Mouse (Mus musculus): Measurements from ENCODE around the gene Tha1. TPM values are rescaled to one million over a fixed set of nuclear protein-coding genes. Genes with fewer than 3 reads are reported as not detected.

The Tha1 gene
- polyA plus RNA-seq, 1 experiment, result 4.7 TPM

DNA sequence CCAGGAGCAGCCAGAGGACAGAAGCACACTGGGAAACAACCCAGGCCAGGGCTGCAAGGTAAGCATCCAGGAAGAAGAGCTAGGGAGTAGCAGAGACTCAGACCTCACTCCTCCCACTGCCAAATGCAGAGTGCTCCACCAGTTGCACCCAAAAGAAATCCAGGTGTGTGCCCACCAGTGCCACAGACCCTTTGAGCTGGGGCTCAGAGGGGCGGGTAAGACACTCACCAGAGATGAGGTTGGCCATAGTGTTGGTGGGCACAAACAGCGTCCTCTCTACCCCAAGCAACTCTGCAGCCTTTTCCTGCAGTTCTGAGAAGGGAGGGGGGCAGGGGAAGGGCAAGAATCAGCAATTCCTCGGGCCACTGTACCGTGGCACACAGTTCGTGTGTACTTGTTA is 1.9 kb downstream of the Tha1 start:
- Histone ChIP-seq H3K4me1 (ENCODE audit: control insufficient read depth, insufficient read depth, insufficient read length, low read length) (no peaks in the 10 kb centered on the region), H3K27ac (replicated peaks; ENCODE audit: low read depth, low read length) (no peak overlapping the region), H3K4me3 (ENCODE audit: insufficient read depth, low read depth, low read length) (no peak overlapping the region)

DNA sequence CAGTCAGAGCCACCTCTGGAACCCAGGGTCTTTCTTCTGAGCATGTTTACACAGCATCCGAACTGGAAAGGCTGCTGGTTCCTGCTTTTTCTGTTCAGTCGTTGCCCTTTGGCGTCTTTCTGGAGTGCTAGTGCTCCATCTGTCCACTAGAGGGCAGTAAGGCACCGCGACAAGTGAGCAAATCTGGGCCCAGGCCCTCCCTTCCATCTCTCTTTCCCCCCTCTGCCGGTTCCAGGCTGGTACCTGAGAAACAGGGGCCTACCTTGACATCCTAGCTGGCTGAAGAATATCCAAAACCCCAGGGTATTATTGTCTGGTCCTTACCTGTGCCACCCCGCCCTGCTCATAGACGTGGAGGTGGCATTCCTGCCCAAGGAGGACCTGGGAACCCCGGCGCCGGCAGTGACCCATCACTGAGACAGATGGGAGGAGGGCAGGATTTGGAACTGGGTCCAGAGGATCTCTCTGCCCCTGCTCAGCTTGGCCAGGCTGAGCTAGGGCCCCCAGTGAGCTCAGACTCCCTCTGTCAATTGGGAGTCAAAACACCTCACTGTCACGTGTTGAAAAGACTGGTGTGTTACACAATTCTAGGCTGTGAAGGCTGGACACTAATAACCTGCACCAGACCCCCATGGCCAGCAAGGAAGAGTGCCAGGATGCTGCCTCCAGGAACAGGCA is 2.5 kb downstream of the Tha1 start:
- Histone ChIP-seq H3K4me1 (ENCODE audit: control insufficient read depth, insufficient read depth, insufficient read length, low read length) (no peaks in the 10 kb centered on the region), H3K27ac (replicated peaks; ENCODE audit: low read depth, low read length) (no peak overlapping the region), H3K4me3 (ENCODE audit: insufficient read depth, low read depth, low read length) (no peak overlapping the region)

DNA sequence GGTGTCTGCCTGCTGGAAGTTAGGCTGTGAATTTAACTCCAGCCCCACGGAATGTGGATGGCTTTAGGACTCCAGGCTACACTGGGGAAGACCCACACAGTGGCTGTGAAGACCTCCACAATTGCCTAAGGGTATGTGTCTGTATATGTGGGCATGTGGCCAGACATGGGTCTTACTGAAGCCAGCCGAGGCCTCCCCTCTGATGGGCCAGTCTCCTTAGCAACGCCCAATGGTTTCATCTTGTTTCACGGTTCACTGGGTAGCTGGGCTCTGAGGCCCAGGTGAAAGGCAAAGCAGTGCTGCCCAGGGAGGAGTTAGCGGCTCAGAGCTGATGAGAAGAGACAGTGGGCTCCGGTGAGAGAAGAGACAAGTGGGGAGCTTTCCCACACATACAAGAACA is 7.3 kb downstream of the Tha1 start:
- no peak overlapping the region for H3K4me3 ChIP-seq (ENCODE audit: insufficient read depth, low read depth, low read length)
- H3K4me1 ChIP-seq (ENCODE audit: control insufficient read depth, insufficient read depth, insufficient read length, low read length), result no peaks in the 10 kb centered on the region
- H3K27ac ChIP-seq (replicated peaks; ENCODE audit: low read depth, low read length), result no peak overlapping the region

DNA sequence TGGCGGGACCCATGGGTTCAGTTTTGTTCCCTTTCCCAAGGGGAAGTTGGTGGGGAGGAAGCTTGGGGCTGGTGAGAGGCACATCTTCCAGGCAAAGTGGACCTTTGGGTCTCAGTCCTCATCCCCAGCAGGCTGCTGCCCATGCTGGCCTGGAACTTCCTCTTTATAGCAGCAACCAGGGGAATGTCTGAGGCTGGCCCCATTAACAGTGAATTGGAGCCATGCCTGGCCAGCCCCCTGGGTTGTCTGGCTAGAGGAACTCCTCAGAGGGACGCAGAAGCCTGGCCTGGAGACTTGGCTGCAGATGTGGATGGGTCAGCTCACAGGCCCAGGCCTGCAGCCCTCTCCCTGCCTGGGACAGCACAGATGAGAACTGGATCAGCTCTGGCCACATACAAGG is 8.5 kb downstream of the Tha1 start:
- no peak overlapping the region for H3K4me3 ChIP-seq (ENCODE audit: insufficient read depth, low read depth, low read length)
- H3K4me1 ChIP-seq (ENCODE audit: control insufficient read depth, insufficient read depth, insufficient read length, low read length), result no peaks in the 10 kb centered on the region
- H3K27ac ChIP-seq (replicated peaks; ENCODE audit: low read depth, low read length), result no peak overlapping the region

DNA sequence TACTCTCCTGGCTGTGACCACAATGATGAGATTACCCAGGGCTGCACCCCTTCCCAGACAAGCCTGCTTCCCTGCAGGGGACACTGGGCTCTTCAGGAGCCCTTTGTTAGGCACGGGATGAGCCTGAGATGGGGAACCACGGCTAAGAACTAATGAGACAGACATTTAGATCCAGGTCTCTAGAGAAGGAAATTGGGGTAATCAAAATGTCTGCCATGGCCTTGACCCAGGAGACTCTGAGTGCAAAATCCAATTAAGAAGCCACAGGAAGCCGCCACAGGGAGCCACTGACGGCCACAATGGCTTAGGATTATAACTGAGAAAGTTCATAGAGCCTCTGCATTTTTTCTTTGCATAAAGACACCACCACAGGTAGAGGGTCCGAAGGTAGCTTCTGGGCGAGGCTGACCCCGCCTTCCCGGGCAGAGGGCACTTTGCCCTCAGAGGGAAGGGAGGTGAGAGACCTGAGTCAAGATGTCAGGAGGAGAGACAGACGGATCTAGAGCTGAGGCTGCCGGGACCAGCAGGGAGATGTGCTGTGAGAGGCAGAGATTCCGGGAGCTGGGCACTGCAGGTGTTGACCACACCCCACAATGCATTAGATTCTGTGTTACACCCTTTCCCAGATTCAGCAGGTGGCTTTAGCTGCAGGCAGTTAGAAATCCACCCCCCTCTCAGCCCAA is 10.0 kb downstream of the Tha1 start:
- no peak overlapping the region for H3K4me3 ChIP-seq (ENCODE audit: insufficient read depth, low read depth, low read length)
- H3K4me1 ChIP-seq (ENCODE audit: control insufficient read depth, insufficient read depth, insufficient read length, low read length), result no peaks in the 10 kb centered on the region
- H3K27ac ChIP-seq (replicated peaks; ENCODE audit: low read depth, low read length), result no peak overlapping the region

DNA sequence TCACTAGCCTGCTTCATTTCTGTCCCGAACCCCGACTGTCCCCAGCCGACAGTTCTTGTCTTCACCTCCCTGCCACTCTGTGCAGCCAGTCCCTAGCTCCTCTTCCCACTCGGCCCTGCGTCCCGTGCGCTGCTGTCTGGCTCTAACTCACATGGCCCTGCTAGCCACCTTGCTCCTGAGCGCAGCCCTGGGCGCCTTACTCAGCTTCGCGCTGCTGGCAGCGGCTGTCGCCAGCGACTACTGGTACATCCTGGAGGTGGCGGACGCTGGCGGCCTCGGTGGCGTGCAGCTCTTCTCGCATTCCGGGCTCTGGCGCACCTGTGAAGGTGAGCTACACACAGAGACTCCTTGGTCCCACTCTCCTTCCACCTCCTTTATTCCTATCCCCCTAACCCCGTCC is 12.7 kb downstream of the Tha1 start, which contains the start of gene Tmem235:
Gene Tmem235 (plus strand): TSS at position 152 of the 400 bp plus-strand sequence.
- Histone ChIP-seq H3K27ac (replicated peaks; ENCODE audit: low read depth, low read length) (no peak within 1 kb of the TSS), H3K4me3 (ENCODE audit: insufficient read depth, low read depth, low read length) (no peak within 1 kb of the TSS)

DNA sequence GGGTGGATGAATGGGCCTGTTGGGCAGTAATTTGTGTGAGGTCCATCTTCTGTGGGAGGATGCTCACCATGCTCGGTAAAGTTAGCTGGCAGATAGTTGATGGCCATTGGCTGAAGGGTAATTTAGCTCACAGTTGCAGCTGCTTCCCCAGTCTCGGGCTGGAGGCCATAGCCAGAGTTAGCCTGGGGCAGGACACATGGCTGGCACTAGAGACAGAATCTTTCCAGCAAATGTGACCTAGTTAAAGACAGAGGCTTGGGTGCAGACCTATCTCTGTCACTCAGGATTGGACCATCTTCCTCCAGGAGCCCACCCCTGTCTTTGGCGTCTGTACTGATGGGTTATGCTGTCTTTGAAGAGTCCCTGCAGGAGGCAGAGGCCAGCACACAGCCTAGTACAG is 14.9 kb downstream of the Tha1 start:
- Histone ChIP-seq H3K4me1 (ENCODE audit: control insufficient read depth, insufficient read depth, insufficient read length, low read length) (no peaks in the 10 kb centered on the region), H3K4me3 (ENCODE audit: insufficient read depth, low read depth, low read length) (no peak overlapping the region), H3K27ac (replicated peaks; ENCODE audit: low read depth, low read length) (no peak overlapping the region)

More for the DNA sequence above, 12.7 kb downstream of the Tha1 start, which contains the start of gene Tmem235:
- no peaks in the 10 kb centered on the region for H3K4me1 ChIP-seq (ENCODE audit: control insufficient read depth, insufficient read depth, insufficient read length, low read length)

DNA sequence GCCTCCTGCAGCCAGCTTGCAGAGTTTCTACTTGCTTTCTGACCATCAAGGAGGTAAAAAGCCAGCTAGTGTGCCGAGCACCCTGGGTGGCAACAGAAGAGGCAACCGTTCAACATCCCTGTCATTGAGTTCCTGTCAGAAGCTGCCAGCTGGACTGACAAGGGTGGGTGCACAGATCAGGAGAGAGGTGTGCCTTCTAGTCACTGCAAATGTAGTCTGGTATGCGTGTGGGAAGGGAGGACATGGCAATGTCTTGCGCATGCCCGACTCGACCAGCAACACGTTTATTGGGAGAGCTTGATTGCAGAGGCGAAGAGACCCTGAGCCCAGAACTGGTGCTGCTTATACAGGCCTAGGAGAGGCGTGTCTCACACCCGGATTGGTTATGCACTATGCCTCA is 15.8 kb downstream of the Tha1 start:
- no peak overlapping the region for H3K27ac ChIP-seq (replicated peaks; ENCODE audit: low read depth, low read length)
- no peaks in the 10 kb centered on the region for H3K4me1 ChIP-seq (ENCODE audit: control insufficient read depth, insufficient read depth, insufficient read length, low read length)
- H3K4me3 ChIP-seq (ENCODE audit: insufficient read depth, low read depth, low read length), result no peak overlapping the region

DNA sequence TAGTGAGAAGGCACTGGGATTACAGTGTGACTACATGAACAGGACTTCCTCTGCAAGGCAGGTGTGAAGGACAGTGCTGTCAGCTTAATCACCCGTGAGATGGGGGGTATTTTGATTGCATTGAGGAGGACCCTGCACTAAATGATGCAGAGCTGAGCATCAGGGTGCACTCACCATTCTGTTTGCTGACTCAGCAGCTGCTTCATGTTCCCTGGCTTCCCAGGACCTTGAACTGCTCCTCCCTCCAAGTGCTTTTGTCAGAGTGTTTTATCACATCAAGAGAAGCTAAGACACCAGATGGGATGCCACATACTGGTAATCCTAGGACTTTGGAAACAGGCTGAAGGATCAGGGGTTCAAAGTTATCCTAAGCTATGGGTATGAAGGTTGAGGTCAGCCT is 17.3 kb downstream of the Tha1 start:
- H3K4me1 ChIP-seq (ENCODE audit: control insufficient read depth, insufficient read depth, insufficient read length, low read length), result no peaks in the 10 kb centered on the region
- no peak overlapping the region for H3K27ac ChIP-seq (replicated peaks; ENCODE audit: low read depth, low read length)
- no peak overlapping the region for H3K4me3 ChIP-seq (ENCODE audit: insufficient read depth, low read depth, low read length)

DNA sequence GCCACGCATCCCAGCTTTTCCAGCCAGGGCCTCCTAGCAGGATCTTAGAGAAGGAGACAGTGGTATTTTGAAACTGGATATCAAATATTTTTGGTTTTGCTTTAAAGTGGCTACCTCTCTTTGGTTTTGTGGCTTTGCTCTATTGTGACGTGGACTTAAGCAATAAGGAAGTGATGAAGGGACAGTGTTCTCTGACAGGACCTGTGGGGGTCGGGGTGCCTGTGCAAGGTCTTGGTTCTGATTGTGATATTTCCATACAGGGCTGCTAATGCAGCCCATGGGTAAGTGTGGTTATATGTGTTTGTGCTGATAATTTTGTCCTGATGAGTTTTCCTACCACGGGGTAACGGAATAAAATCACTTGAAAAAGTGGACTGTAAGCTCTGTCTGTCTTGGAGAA is 17.9 kb downstream of the Tha1 start:
- no peak overlapping the region for H3K27ac ChIP-seq (replicated peaks; ENCODE audit: low read depth, low read length)
- H3K4me1 ChIP-seq (ENCODE audit: control insufficient read depth, insufficient read depth, insufficient read length, low read length), result no peaks in the 10 kb centered on the region
- H3K4me3 ChIP-seq (ENCODE audit: insufficient read depth, low read depth, low read length), result no peak overlapping the region

DNA sequence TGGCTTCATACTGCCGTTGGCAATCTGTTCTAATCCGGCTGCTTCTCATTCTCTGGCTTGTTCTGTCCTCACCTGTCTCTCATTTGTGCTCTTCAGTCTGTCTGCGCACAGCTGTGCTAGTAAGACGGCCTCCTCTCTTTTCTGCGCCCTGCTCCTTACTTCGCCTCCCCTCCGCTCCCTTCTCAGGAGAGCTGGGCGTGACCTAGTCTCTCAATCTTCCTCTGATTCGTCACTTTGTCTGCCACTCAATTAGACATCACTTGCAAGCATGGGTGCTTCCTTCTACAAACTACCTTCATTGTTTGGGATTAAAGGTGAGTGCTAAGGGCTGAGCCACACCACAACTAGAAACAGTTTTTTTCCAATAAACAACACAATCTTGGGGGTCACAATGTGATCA is 19.0 kb downstream of the Tha1 start:
- H3K4me3 ChIP-seq (ENCODE audit: insufficient read depth, low read depth, low read length), result no peak overlapping the region
- no peaks in the 10 kb centered on the region for H3K4me1 ChIP-seq (ENCODE audit: control insufficient read depth, insufficient read depth, insufficient read length, low read length)
- no peak overlapping the region for H3K27ac ChIP-seq (replicated peaks; ENCODE audit: low read depth, low read length)

DNA sequence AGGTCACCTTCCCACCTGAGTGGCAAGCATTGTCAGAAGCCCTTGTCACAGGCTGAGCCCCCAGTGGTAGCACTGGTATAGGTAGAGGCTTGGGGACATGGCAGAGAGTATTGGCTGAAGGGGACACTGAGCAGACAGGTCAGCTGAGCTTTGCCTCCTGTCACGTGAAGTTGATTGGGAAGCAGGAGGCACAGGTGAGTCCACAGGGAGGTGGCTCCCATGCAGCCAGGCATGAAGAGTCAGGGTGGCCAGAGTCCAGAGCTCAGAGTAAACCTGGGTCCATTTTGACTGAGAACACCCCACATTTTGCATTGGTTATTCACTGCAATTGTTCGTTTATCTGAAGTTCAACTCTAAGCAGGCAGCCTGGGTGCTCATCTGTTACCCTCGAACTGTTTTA is 20.4 kb downstream of the Tha1 start:
- no peak overlapping the region for H3K27ac ChIP-seq (replicated peaks; ENCODE audit: low read depth, low read length)
- no peaks in the 10 kb centered on the region for H3K4me1 ChIP-seq (ENCODE audit: control insufficient read depth, insufficient read depth, insufficient read length, low read length)
- no peak overlapping the region for H3K4me3 ChIP-seq (ENCODE audit: insufficient read depth, low read depth, low read length)

DNA sequence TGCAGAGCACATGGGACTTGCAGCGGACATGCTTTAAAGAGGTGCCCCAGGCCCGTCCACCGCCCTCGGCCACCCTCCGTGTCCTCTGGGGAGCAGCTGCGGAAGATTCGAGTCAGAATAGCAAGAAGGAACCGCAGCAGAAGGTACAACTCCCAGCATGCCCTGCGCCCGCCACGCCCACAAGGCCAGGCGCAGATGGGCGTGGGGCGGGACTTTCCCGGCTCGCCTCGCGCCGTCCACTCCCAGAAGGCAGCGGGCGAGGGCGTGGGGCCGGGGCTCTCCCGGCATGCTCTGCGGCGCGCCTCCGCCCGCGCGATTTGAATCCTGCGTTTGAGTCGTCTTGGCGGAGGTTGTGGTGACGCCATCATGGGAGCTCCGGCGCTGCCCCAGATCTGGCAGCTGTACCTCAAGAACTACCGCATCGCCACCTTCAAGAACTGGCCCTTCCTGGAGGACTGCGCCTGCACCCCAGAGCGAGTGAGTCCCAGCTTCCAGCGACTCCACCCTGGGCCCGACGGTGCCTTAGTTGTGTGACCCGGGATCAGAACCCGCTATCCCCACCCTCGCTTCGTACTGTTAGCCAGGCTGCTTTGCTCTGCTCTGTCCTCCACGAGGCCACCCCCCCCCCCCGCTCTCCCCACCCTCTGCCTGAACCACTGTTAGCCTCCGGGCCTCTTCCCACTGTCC is 24.2 kb downstream of the Tha1 start, which contains the start of gene Birc5:
Gene Birc5 (plus strand): TSS at position 267 of the 687 bp plus-strand sequence.
- Histone ChIP-seq H3K4me1 (ENCODE audit: control insufficient read depth, insufficient read depth, insufficient read length, low read length) (no peaks in the 10 kb centered on the region; the same call in 1 of the 2 replicates), H3K4me3 (ENCODE audit: insufficient read depth, low read depth, low read length) (peak within 1 kb of the TSS; percentile 92), H3K27ac (replicated peaks; ENCODE audit: low read depth, low read length) (peak within 1 kb of the TSS; percentile 71)

DNA sequence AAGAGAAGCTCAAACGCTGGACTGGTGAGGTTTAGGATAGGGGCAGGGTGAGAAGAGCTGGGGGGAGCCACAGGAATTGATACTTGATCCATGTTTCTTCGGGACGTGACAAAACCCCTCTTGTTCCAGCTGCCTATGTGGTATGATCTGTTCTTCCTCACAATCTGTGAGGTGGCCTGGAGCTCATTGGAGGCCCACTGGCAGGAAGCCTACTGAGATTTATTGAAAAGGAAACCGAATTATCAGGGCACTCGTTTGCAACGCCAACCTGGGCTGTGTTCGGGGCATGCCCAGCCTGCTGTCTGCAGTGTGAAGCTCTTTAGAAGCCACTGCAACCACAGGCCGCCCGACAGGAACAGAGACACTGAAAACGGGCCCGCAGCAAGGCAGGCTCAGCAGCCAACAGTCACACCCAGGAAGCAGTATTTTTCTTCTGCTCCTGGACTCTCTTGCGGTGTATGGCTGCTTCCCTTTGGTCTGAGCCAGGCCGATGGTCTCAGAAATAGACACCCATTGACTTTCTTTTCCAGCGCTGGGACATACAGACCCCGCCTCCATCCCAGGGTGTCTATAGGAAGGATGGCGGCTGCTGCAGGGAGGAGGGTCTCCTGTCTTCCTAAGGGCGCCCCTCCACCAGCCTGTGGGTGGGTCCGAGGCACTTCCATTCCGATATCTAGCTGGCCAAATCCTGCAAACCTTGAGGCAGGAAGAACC is 24.9 kb downstream of the Tha1 start:
- H3K4me1 ChIP-seq (ENCODE audit: control insufficient read depth, insufficient read depth, insufficient read length, low read length), result no peaks in the 10 kb centered on the region; the same call in 1 of the 2 replicates

DNA sequence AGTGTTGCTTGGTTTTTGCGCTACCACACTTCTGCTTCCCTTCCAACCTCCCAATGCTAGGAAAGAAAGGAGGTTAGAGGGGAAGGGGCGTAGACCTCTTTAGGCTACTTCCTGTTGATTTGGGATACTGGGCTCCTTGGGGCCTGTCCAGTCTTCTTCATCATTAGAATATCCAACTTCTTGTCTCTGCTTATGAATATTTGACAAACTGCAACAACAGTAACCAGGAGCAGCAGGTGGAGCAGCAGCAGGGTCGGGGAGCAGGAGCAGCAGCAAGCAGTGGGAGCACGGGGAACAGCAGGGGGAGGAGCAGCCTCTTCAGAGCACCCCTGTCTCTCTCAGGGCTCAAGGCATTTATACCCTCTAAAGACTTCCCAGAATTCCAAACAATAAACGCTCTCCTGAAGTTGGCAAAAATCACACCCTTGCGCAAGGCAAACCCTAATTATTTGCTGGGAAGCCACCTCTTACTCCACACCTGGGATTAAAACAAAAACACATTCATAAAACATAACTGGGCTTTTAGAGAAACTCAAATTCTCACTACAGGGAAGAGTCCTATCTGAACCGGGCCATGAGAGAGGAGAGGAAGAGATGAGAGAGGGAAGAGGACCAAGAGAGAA is 25.6 kb downstream of the Tha1 start:
- Histone ChIP-seq H3K4me3 (ENCODE audit: insufficient read depth, low read depth, low read length) (peak overlapping the region; percentile 92), H3K4me1 (ENCODE audit: control insufficient read depth, insufficient read depth, insufficient read length, low read length) (no peaks in the 10 kb centered on the region; the same call in 1 of the 2 replicates), H3K27ac (replicated peaks; ENCODE audit: low read depth, low read length) (peak overlapping the region; percentile 71)

More for the DNA sequence above, 24.9 kb downstream of the Tha1 start:
- Histone ChIP-seq H3K4me3 (ENCODE audit: insufficient read depth, low read depth, low read length) (peak overlapping the region; percentile 92), H3K27ac (replicated peaks; ENCODE audit: low read depth, low read length) (peak overlapping the region; percentile 71)

Measured in brown adipose tissue, adult 24 weeks (tissue).